Mouse (Mus musculus): ENCODE data around the gene Gm45062. TPM values are rescaled to one million over a fixed set of nuclear protein-coding genes. Genes with fewer than 3 reads are reported as not detected.

Gm45062 gene
- polyA plus RNA-seq, 1 experiment from 2014 or later: 14.7 TPM

DNA sequence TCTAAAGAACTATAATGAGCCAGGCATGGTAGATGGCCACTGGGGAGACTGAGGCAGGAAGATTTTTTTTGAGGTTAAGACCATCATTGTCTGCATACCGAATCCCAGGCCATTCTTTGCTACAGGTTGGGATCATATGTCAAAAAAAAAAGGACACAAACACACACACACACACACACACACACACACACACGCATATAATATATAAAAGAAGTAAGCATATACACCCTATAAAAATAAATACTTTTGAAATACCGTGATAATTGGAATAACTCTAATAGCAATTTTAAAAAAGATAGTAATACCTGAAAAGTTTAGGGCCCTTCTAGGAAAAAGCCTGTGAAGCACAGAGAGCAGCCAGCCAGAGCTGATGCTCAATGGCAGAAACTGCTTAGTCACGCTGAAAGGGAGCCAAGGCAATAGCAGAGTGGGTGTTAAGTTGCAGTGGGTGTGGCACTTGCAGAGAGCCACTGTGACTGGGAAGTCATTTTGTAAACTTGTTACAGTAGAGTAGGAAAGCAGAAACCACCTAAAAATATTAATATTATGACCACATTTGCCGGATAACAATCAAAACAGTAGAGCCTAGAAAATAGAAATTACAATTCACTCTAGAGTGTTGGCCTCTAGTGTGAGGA lies 86.1 kb downstream of the Gm45062 start:
- Histone ChIP-seq H3K36me3 (ENCODE audit: insufficient read depth, low read length) (no peaks in the 10 kb centered on the region), H3K4me2 (replicated peaks; ENCODE audit: low read depth, low read length) (no peak overlapping the region), H3K27me3 (ENCODE audit: insufficient read depth, low read length) (no peaks in the 10 kb centered on the region), H3K4me1 (ENCODE audit: insufficient read depth, low read length) (no peaks in the 10 kb centered on the region), H3K27ac (ENCODE audit: low read length) (no peak overlapping the region), H3K4me3 (ENCODE audit: low read length) (no peak overlapping the region), H3K9me3 (ENCODE audit: low read length) (no peaks in the 10 kb centered on the region), H3K9ac (replicated peaks; ENCODE audit: low read length) (no peak overlapping the region)
- 65% methylated on average over 5 of the region's 5 CpGs for WGBS
- peak; percentile 63; the same call in 1 of the 2 replicates for ATAC-seq (ENCODE audit: low FRiP score, low TSS enrichment)

- H3K4me1 ChIP-seq (ENCODE audit: insufficient read depth, low read length): peaks cover under 1% of the 10 kb centered on the region
- ATAC-seq (ENCODE audit: low FRiP score, low TSS enrichment): no peak
- 79% methylated on average over 2 of the region's 2 CpGs for WGBS
- H3K27me3 ChIP-seq (ENCODE audit: insufficient read depth, low read length): no peaks in the 10 kb centered on the region
- H3K4me3 ChIP-seq (ENCODE audit: low read length): no peak overlapping the region
- no peaks in the 10 kb centered on the region for H3K36me3 ChIP-seq (ENCODE audit: insufficient read depth, low read length)
- no peak overlapping the region for H3K27ac ChIP-seq (ENCODE audit: low read length)
- H3K9ac ChIP-seq (replicated peaks; ENCODE audit: low read length): no peak overlapping the region
- no peak overlapping the region for H3K4me2 ChIP-seq (replicated peaks; ENCODE audit: low read depth, low read length)
- no peaks in the 10 kb centered on the region for H3K9me3 ChIP-seq (ENCODE audit: low read length)
Measured at GRCm38 (mm10) chr6:8347154-8347553, 87.9 kb downstream of the Gm45062 start.

DNA sequence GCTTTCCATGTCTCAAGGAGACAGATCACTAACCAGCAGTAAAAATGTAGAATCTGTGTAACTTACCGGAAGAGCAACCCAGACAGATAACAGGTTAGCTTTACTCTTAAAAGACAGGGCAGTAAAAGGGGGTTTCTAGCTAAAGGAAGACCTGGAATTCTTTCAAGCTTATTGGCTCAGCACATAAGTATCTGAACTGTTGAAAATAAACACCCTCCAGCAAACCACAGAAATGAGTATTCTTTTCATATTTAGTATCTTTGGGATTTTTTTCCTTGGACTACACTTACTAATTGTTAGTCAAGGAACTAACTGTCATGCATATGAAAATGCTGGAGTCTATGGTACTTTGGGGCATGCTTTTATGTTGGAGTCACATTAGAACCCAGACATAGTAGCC lies 89.1 kb downstream of the Gm45062 start:
- ATAC-seq (ENCODE audit: low FRiP score, low TSS enrichment): no peak
- Histone ChIP-seq H3K9ac (replicated peaks; ENCODE audit: low read length) (no peak overlapping the region), H3K9me3 (ENCODE audit: low read length) (no peaks in the 10 kb centered on the region), H3K27ac (ENCODE audit: low read length) (no peak overlapping the region), H3K4me3 (ENCODE audit: low read length) (no peak overlapping the region), H3K27me3 (ENCODE audit: insufficient read depth, low read length) (no peaks in the 10 kb centered on the region), H3K4me2 (replicated peaks; ENCODE audit: low read depth, low read length) (no peak overlapping the region), H3K4me1 (ENCODE audit: insufficient read depth, low read length) (peaks cover 11% of the 10 kb centered on the region), H3K36me3 (ENCODE audit: insufficient read depth, low read length) (no peaks in the 10 kb centered on the region)
- 89% methylated on average over 1 of the region's 1 CpGs for WGBS

DNA sequence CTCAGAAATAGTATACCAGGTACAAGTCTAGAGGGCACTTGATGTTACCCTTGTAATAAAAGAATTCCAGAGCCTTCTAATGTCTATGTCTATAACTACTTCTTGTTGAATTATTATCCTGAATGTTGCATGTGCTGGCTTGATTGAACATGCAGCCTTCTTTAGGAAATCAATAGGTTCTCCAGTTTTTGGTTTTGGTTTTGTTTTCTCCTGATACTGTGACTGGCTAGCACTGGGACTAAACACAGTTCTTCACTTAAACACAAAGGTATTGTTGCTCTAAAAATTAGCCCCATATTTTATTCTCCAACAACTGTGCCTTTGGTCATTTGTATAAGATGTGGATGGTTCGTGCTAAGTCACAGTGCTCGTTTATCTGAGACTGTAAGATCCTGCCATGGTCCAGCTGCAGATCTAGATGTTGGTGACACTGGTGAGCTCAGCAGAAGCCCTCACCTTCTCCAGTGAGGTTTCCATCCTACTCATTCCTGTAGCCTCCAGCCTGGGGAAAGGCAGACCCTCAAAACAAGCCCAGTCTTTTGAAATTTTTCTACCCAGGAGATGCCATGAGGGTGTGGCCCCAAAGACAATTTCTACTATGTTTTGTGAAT lies 89.9 kb downstream of the Gm45062 start:
- H3K4me2 ChIP-seq (replicated peaks; ENCODE audit: low read depth, low read length): no peak overlapping the region
- no peak overlapping the region for H3K9ac ChIP-seq (replicated peaks; ENCODE audit: low read length)
- H3K4me3 ChIP-seq (ENCODE audit: low read length): no peak overlapping the region
- H3K9me3 ChIP-seq (ENCODE audit: low read length): no peaks in the 10 kb centered on the region
- H3K27me3 ChIP-seq (ENCODE audit: insufficient read depth, low read length): no peaks in the 10 kb centered on the region
- no peaks in the 10 kb centered on the region for H3K36me3 ChIP-seq (ENCODE audit: insufficient read depth, low read length)
- peaks cover 16% of the 10 kb centered on the region for H3K4me1 ChIP-seq (ENCODE audit: insufficient read depth, low read length)
- WGBS: 86% methylated on average over 2 of the region's 2 CpGs
- no peak for ATAC-seq (ENCODE audit: low FRiP score, low TSS enrichment)
- H3K27ac ChIP-seq (ENCODE audit: low read length): no peak overlapping the region

GRCm38 (mm10) chr6:8351507-8351906 lies 92.3 kb downstream of the Gm45062 start:
- H3K4me1 ChIP-seq (ENCODE audit: insufficient read depth, low read length): peaks cover 16% of the 10 kb centered on the region
- no peak overlapping the region for H3K4me2 ChIP-seq (replicated peaks; ENCODE audit: low read depth, low read length)
- H3K27me3 ChIP-seq (ENCODE audit: insufficient read depth, low read length): no peaks in the 10 kb centered on the region
- no peak for ATAC-seq (ENCODE audit: low FRiP score, low TSS enrichment)
- H3K4me3 ChIP-seq (ENCODE audit: low read length): no peak overlapping the region
- H3K9ac ChIP-seq (replicated peaks; ENCODE audit: low read length): no peak overlapping the region
- H3K27ac ChIP-seq (ENCODE audit: low read length): no peak overlapping the region
- no peaks in the 10 kb centered on the region for H3K36me3 ChIP-seq (ENCODE audit: insufficient read depth, low read length)
- no peaks in the 10 kb centered on the region for H3K9me3 ChIP-seq (ENCODE audit: low read length)
- 72% methylated on average over 2 of the region's 2 CpGs for WGBS

DNA sequence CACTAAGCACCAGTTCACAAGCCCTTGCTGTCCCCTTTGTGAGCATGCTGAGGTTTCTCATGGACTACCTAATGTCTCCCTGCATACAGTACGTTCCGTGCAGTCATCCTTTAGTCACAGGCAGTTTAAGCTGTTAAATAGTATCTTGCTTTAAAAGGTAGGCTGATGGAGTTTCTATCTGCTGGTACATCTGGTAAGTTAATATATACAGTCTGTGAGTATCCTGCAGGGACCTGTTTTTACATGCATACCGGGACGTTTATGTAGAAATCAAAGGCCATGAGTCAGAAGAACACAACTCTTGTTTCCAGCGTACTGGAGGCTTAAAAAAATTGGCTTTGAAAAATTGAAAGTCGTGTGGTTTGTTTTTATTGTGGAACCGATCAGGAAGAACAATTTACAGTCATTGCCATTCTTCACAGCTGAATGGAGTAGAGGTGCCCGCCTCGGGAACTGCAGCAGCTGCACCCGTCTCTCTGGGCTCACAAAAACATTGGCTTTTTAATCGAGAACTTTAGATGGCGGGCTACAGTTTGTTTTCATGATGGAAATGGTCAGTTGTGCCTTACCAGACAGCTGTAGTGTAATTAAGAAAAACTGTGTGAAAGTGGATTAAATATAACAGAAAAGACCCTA lies 93.4 kb downstream of the Gm45062 start:
- Histone ChIP-seq H3K9ac (replicated peaks; ENCODE audit: low read length) (no peak overlapping the region), H3K27ac (ENCODE audit: low read length) (peak overlapping the region; percentile 73), H3K27me3 (ENCODE audit: insufficient read depth, low read length) (no peaks in the 10 kb centered on the region), H3K36me3 (ENCODE audit: insufficient read depth, low read length) (no peaks in the 10 kb centered on the region), H3K4me1 (ENCODE audit: insufficient read depth, low read length) (peaks cover 16% of the 10 kb centered on the region), H3K4me2 (replicated peaks; ENCODE audit: low read depth, low read length) (peak overlapping the region; percentile 45), H3K4me3 (ENCODE audit: low read length) (peak overlapping the region; percentile 26), H3K9me3 (ENCODE audit: low read length) (no peaks in the 10 kb centered on the region)
- WGBS: 18% methylated on average over 12 of the region's 12 CpGs
- ATAC-seq (ENCODE audit: low FRiP score, low TSS enrichment): peak; percentile 81

DNA sequence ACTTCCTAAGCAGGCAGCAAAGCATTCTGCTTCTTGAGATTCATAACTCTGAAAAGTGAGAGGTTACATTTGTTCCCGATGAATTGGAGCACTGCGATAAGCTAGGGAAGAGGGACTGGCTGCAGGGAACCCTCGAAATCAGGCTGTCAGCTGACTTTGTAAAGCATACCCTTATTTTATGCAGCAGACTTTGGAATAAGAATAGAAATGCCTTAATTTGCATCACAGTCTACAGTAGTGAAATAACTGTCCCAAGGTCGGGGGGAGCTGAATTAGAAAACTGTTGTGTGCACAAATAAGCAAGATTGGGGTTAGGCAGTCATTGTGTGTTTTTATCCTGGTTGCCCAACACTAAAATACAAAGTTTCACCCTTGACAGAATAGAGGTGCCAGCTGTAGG lies 94.2 kb downstream of the Gm45062 start:
- Histone ChIP-seq H3K4me2 (replicated peaks; ENCODE audit: low read depth, low read length) (no peak overlapping the region), H3K36me3 (ENCODE audit: insufficient read depth, low read length) (no peaks in the 10 kb centered on the region), H3K9ac (replicated peaks; ENCODE audit: low read length) (no peak overlapping the region), H3K4me1 (ENCODE audit: insufficient read depth, low read length) (peaks cover 16% of the 10 kb centered on the region), H3K27ac (ENCODE audit: low read length) (no peak overlapping the region), H3K9me3 (ENCODE audit: low read length) (no peaks in the 10 kb centered on the region), H3K4me3 (ENCODE audit: low read length) (no peak overlapping the region), H3K27me3 (ENCODE audit: insufficient read depth, low read length) (no peaks in the 10 kb centered on the region)
- no peak for ATAC-seq (ENCODE audit: low FRiP score, low TSS enrichment)
- WGBS: 62% methylated on average over 4 of the region's 4 CpGs

GRCm38 (mm10) chr6:8354846-8355245 lies 95.6 kb downstream of the Gm45062 start:
- Histone ChIP-seq H3K4me3 (ENCODE audit: low read length) (no peak overlapping the region), H3K9me3 (ENCODE audit: low read length) (no peaks in the 10 kb centered on the region), H3K4me2 (replicated peaks; ENCODE audit: low read depth, low read length) (no peak overlapping the region), H3K36me3 (ENCODE audit: insufficient read depth, low read length) (no peaks in the 10 kb centered on the region), H3K4me1 (ENCODE audit: insufficient read depth, low read length) (peaks cover 16% of the 10 kb centered on the region), H3K27me3 (ENCODE audit: insufficient read depth, low read length) (no peaks in the 10 kb centered on the region), H3K9ac (replicated peaks; ENCODE audit: low read length) (no peak overlapping the region), H3K27ac (ENCODE audit: low read length) (no peak overlapping the region)
- ATAC-seq (ENCODE audit: low FRiP score, low TSS enrichment): no peak
- WGBS: 90% methylated on average over 4 of the region's 4 CpGs

- Histone ChIP-seq H3K4me3 (ENCODE audit: low read length) (no peak overlapping the region), H3K4me2 (replicated peaks; ENCODE audit: low read depth, low read length) (no peak overlapping the region), H3K27me3 (ENCODE audit: insufficient read depth, low read length) (no peaks in the 10 kb centered on the region), H3K36me3 (ENCODE audit: insufficient read depth, low read length) (no peaks in the 10 kb centered on the region), H3K9ac (replicated peaks; ENCODE audit: low read length) (no peak overlapping the region), H3K4me1 (ENCODE audit: insufficient read depth, low read length) (peaks cover 6% of the 10 kb centered on the region), H3K27ac (ENCODE audit: low read length) (no peak overlapping the region), H3K9me3 (ENCODE audit: low read length) (no peaks in the 10 kb centered on the region)
- no peak for ATAC-seq (ENCODE audit: low FRiP score, low TSS enrichment)
- WGBS: 76% methylated on average over 2 of the region's 2 CpGs
Measured at GRCm38 (mm10) chr6:8358232-8358631, 99.0 kb downstream of the Gm45062 start.

DNA sequence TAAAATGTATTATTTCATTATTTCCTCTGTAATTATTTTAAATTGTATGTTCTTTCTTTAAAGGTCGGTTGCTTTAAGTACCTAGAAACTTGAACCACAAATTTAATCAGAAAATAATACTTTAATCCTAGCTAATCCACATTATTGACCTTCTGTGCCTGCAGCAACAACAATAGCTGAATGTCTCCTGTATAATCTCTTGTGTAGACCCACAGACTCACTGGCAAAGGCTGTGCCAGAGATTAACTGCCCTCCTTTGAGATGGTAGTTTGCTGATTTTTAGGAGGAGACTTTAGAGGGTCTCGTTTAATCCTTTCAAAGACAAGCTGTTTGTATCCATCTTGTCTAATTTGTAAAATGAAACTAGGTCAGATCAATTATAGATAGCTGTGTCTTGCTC lies 99.5 kb downstream of the Gm45062 start:
- Histone ChIP-seq H3K4me1 (ENCODE audit: insufficient read depth, low read length) (peaks cover under 1% of the 10 kb centered on the region; the same call in 1 of the 2 replicates), H3K4me3 (ENCODE audit: low read length) (no peak overlapping the region), H3K9ac (replicated peaks; ENCODE audit: low read length) (no peak overlapping the region), H3K9me3 (ENCODE audit: low read length) (no peaks in the 10 kb centered on the region), H3K27me3 (ENCODE audit: insufficient read depth, low read length) (no peaks in the 10 kb centered on the region), H3K36me3 (ENCODE audit: insufficient read depth, low read length) (no peaks in the 10 kb centered on the region), H3K27ac (ENCODE audit: low read length) (no peak overlapping the region), H3K4me2 (replicated peaks; ENCODE audit: low read depth, low read length) (no peak overlapping the region)
- 82% methylated on average over 2 of the region's 2 CpGs for whole genome bisulfite sequencing
- no peak for ATAC-seq (ENCODE audit: low FRiP score, low TSS enrichment)
